Mouse (Mus musculus) adrenal gland, adult (tissue): Measurements from ENCODE around the gene Umad1.

Experiments
- DNase-seq, 2 experiments: peaks; one replicate each; pipeline ENCODE4 v3.0.0; 2022 to 2023; ENCODE audit warnings: low spot score in 1 of 2; ENCODE audit not compliant: inconsistent age in 2 of 2

Umad1 gene

GRCm38 (mm10) chr6:8367675-8368074, 108.6 kb downstream of the Umad1 start:
- DNase-seq, result no peak

- DNase-seq, result no peak
Observed at GRCm38 (mm10) chr6:8368198-8368864, 109.2 kb downstream of the Umad1 start.

GRCm38 (mm10) chr6:8370624-8371023, 111.5 kb downstream of the Umad1 start:
- DNase-seq, result no peak

- DNase-seq, result no peak
Observed at GRCm38 (mm10) chr6:8373051-8373450, 114.0 kb downstream of the Umad1 start.

- peak in 1 of 2 experiments; percentile 40 for DNase-seq
Observed at GRCm38 (mm10) chr6:8373851-8374250, 114.8 kb downstream of the Umad1 start.

- peak; percentile 15 to 36 for DNase-seq
Observed at GRCm38 (mm10) chr6:8374290-8374689, 115.2 kb downstream of the Umad1 start.

- DNase-seq, result no peak
Observed at GRCm38 (mm10) chr6:8374712-8375111, 115.6 kb downstream of the Umad1 start.

- DNase-seq, result no peak
Observed at GRCm38 (mm10) chr6:8376351-8376750, 117.3 kb downstream of the Umad1 start.

GRCm38 (mm10) chr6:8377667-8378066, 118.6 kb downstream of the Umad1 start:
- no peak for DNase-seq

- DNase-seq, result no peak
Observed at GRCm38 (mm10) chr6:8389307-8389706, 130.2 kb downstream of the Umad1 start.

- no peak for DNase-seq
Observed at GRCm38 (mm10) chr6:8390296-8390695, 131.2 kb downstream of the Umad1 start.

GRCm38 (mm10) chr6:8390935-8391334, 131.8 kb downstream of the Umad1 start:
- DNase-seq, result no peak

GRCm38 (mm10) chr6:8393029-8393428, 133.9 kb downstream of the Umad1 start:
- no peak for DNase-seq

- DNase-seq, result no peak
Observed at GRCm38 (mm10) chr6:8394044-8394443, 135.0 kb downstream of the Umad1 start.

- DNase-seq, result no peak
Observed at GRCm38 (mm10) chr6:8395061-8395460, 136.0 kb downstream of the Umad1 start.

- DNase-seq, result no peak
Observed at GRCm38 (mm10) chr6:8397252-8397651, 138.2 kb downstream of the Umad1 start.

- no peak for DNase-seq
Observed at GRCm38 (mm10) chr6:8399710-8400109, 140.6 kb downstream of the Umad1 start.

- no peak for DNase-seq
Observed at GRCm38 (mm10) chr6:8403127-8403526, 144.0 kb downstream of the Umad1 start.

- DNase-seq, result no peak
Observed at GRCm38 (mm10) chr6:8405844-8406243, 146.8 kb downstream of the Umad1 start.

- no peak for DNase-seq
Observed at GRCm38 (mm10) chr6:8408332-8408731, 149.2 kb downstream of the Umad1 start.

- no peak for DNase-seq
Observed at GRCm38 (mm10) chr6:8409865-8410264, 150.8 kb downstream of the Umad1 start.

GRCm38 (mm10) chr6:8412845-8413598, 153.9 kb downstream of the Umad1 start:
- DNase-seq, result no peak

- no peak for DNase-seq
Observed at GRCm38 (mm10) chr6:8414020-8414419, 154.9 kb downstream of the Umad1 start.
